Mouse (Mus musculus): ENCODE data around the gene Agfg2.

DNA sequence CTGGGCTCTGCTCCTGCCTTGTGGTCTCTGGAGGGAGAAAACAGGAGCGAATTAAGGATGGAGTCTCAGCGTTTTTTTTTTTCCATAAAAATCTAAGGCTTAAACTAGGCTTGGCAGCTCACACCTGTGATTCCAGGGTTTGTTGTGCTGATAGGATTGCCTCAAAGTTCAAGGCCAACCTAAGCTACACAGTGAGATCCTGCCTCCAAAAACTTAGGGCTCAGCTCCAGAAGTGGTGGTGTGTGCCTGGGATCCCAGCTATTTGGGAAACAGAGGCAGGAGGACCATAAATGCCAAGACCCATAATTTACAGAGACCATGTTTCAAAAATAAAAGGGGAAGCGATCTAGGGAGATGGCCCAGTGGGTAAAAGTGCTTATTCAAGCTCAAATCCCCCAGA, 75.2 kb downstream of the Agfg2 start:
- TF ChIP-seq CTCF (IDR thresholded peaks at IDR 0.05; ENCODE audit: extremely low read depth, insufficient read depth, insufficient read length, insufficient replicate concordance) (no peak), POLR2A (IDR thresholded peaks at IDR 0.05; ENCODE audit: low read depth, low read length) (no peak)
